18 mouse cellular contexts compared by ENCODE assay signal in genomic region chr2:118248966-118249365, GRCm38 (mm10). TPM values are rescaled to one million over a fixed set of nuclear protein-coding genes. Genes with fewer than 3 reads are reported as not detected.
"Had no signal": no experiment of that assay in that cellular context is flagged by ENCODE, and none has a peak within 500 bp of the region (broad histone marks: within the 10 kb centered on the region; RNA-seq: fewer than 3 reads in every experiment).

No protein-coding gene starts in this region.

- H3K4me1 ChIP-seq: kidney, embryonic 15.5 days; limb, embryonic 10.5 days; limb, embryonic 13.5 days; liver, embryonic 12.5 days; liver, embryonic 15.5 days; lung, embryonic 15.5 days had no signal

- H3K9ac ChIP-seq: kidney, embryonic 15.5 days; limb, embryonic 13.5 days; liver, embryonic 12.5 days; liver, embryonic 15.5 days; lung, embryonic 15.5 days had no signal

- DNase-seq: kidney, postnatal 10 days; kidney, postnatal 36 days; liver; lung, adult 18-20 months; lung, postnatal 10 days; lung, postnatal 36 days; midbrain, embryonic 14.5 days; thymus, adult 2 months; thymus, postnatal 14 days; thymus, postnatal 4 days had no signal

- H3K9me3 ChIP-seq: kidney, embryonic 15.5 days; limb, embryonic 10.5 days; limb, embryonic 13.5 days; liver, embryonic 12.5 days; liver, embryonic 15.5 days; lung, embryonic 15.5 days had no signal

- ATAC-seq: liver, embryonic 12.5 days had no signal

- H3K4me2 ChIP-seq: kidney, embryonic 15.5 days; limb, embryonic 13.5 days; liver, embryonic 12.5 days; liver, embryonic 15.5 days; lung, embryonic 15.5 days; midbrain, embryonic 11.5 days had no signal

- H3K27ac ChIP-seq: kidney, embryonic 15.5 days; limb, embryonic 10.5 days; limb, embryonic 13.5 days; liver, embryonic 12.5 days; liver, embryonic 15.5 days; lung, embryonic 15.5 days; stomach, postnatal 0 days had no signal

- H3K36me3 ChIP-seq: kidney, embryonic 15.5 days; limb, embryonic 10.5 days; limb, embryonic 13.5 days; liver, embryonic 12.5 days; liver, embryonic 15.5 days; lung, embryonic 15.5 days had no signal

- H3K27me3 ChIP-seq: liver, embryonic 12.5 days; liver, embryonic 15.5 days; lung, embryonic 15.5 days had no signal

- H3K4me3 ChIP-seq: kidney, embryonic 15.5 days; limb, embryonic 10.5 days; limb, embryonic 13.5 days; liver, embryonic 12.5 days; liver, embryonic 15.5 days; lung, embryonic 15.5 days had no signal

RNA-seq across cellular contexts. Expression of gene Fsip1, which starts 7.8 kb away (rescaled TPM):
- polyA plus RNA-seq: thymus, adult 2 months had no signal
